Mouse (Mus musculus) kidney, embryonic 16.5 days (tissue): ENCODE measurements around the gene Pnmal2. TPM values are rescaled to one million over a fixed set of nuclear protein-coding genes. Genes with fewer than 3 reads are reported as not detected.

Source experiments
- ATAC-seq: fragments of 200-750 bp; cut with Nextera tagmentation; 2 replicates; pipeline ENCODE4 v1.8.0; 2017; ENCODE audit warnings: moderate TSS enrichment; ENCODE audit not compliant: low FRiP score, low TSS enrichment
- H3K27ac ChIP-seq: fragments of 300-500 bp; sonication (generic); 2 replicates; pipeline ENCODE4 v1.5.1; 2014; ENCODE audit warnings: low read length
- H3K27me3 ChIP-seq: fragments of 300-500 bp; sonication (generic); 2 replicates; pipeline ENCODE4 v1.6.1; 2014; ENCODE audit warnings: low read length, control low read depth, mixed read lengths; ENCODE audit not compliant: insufficient read depth
- H3K36me3 ChIP-seq: fragments of 300-500 bp; sonication (generic); 2 replicates; pipeline ENCODE4 v1.6.1; 2014; ENCODE audit warnings: low read length, control low read depth, mixed read lengths; ENCODE audit not compliant: insufficient read depth
- H3K4me1 ChIP-seq: fragments of 300-500 bp; sonication (generic); 2 replicates; pipeline ENCODE4 v1.6.1; 2014; ENCODE audit warnings: low read length, control low read depth, mixed read lengths; ENCODE audit not compliant: insufficient read depth
- H3K4me2 ChIP-seq: fragments of 300-500 bp; sonication (generic); replicated peaks from 2 replicates; pipeline ENCODE4 v1.6.1; 2014; ENCODE audit warnings: low read depth, low read length
- H3K4me3 ChIP-seq: fragments of 300-500 bp; sonication (generic); 2 replicates; pipeline ENCODE4 v1.5.1; 2014; ENCODE audit warnings: mild to moderate bottlenecking, low read length
- H3K9ac ChIP-seq: fragments of 300-500 bp; sonication (generic); replicated peaks from 2 replicates; pipeline ENCODE4 v1.6.1; 2014; ENCODE audit warnings: low read length
- H3K9me3 ChIP-seq: fragments of 300-500 bp; sonication (generic); 2 replicates; pipeline ENCODE4 v1.6.1; 2016; ENCODE audit warnings: low read length, control low read depth
- WGBS: fragments of 180-500 bp; shearing (Covaris S2); extraction: QIAGEN DNeasy Blood & Tissue Kit; methylation state at CpG from one replicate; pipeline ENCODE4 v1.1.7; 2014; 5-methylcytosine and 5-hydroxymethylcytosine counted together
- polyA plus RNA-seq: library from polyadenylated mRNA; unstranded; fragments of >200 nt; fragmentation: Nextera tagmentation; extraction: Ambion mirVana; gene quantifications from 2 replicates; pipeline ENCODE4 v1.2.1, GENCODE M21; 2015

Pnmal2 gene
- polyA plus RNA-seq, 1 experiment from 2014 or later = 7.4 TPM

GRCm38 (mm10) chr7:16992451-16992807, 47.9 kb downstream of the Pnmal2 start, which contains the start of gene Ccdc8:
Gene Ccdc8 (plus strand): TSS chr7:16992708.
- 90% methylated on average over 5 of the region's 5 CpGs for WGBS
- H3K9ac ChIP-seq = peak within 1 kb of the TSS; percentile 53
- H3K4me1 ChIP-seq = peaks cover 53% of the 10 kb centered on the region
- peak within 1 kb of the TSS; percentile 81 for H3K4me2 ChIP-seq
- no peaks in the 10 kb centered on the region for H3K9me3 ChIP-seq
- peak within 1 kb of the TSS; percentile 98 for H3K27ac ChIP-seq
- H3K36me3 ChIP-seq = peaks cover 5% of the 10 kb centered on the region; the same call in 1 of the 2 replicates
- no peaks in the 10 kb centered on the region for H3K27me3 ChIP-seq
- no peak for ATAC-seq
- peak within 1 kb of the TSS; percentile 84 for H3K4me3 ChIP-seq

DNA sequence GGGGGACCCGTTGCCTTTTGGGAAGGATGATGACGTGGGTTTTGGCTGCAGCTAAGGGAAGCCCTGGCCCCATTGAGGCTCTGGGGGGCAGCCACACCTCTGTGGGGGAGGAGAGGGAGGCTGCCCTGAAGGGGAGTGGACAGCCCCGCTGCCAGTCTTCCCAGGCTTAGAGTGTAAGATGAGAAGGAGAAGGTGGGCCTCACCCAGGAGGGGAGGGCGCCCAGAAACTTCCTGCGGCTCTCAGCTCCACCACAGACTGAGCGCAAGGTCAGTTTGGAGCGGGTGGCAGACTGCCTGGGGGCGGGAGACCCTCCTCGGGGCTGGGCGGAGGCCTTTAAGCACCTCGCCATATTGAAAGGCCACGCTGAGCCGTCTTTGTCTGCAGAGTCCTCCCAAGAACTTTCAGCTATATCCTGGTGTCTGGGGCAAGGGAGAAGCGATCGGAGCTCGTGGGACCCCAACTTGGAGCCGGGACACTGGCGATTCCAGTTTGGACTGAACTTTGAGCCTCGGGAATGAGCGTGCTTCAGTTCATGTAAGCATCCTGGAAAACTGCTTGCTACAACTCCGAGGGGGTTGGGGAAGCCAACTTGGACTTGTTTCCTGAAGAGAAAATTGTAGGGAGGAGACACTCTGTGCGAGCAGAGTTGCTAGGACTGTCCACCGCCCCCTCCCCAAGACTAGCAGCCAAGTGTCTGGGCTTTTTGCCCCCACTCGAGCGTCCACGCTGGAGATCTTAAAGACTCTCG, 49.3 kb downstream of the Pnmal2 start:
- peaks cover 51% of the 10 kb centered on the region for H3K4me1 ChIP-seq
- H3K4me2 ChIP-seq = peak overlapping the region; percentile 81
- WGBS = under 1% methylated on average over 27 of the region's 27 CpGs
- H3K27me3 ChIP-seq = no peaks in the 10 kb centered on the region
- no peaks in the 10 kb centered on the region for H3K9me3 ChIP-seq
- ATAC-seq = peak; percentile 94
- H3K9ac ChIP-seq = peak overlapping the region; percentile 86
- peak overlapping the region; percentile 84 for H3K4me3 ChIP-seq
- peak overlapping the region; percentile 92 for H3K27ac ChIP-seq
- H3K36me3 ChIP-seq = peaks cover 15% of the 10 kb centered on the region

DNA sequence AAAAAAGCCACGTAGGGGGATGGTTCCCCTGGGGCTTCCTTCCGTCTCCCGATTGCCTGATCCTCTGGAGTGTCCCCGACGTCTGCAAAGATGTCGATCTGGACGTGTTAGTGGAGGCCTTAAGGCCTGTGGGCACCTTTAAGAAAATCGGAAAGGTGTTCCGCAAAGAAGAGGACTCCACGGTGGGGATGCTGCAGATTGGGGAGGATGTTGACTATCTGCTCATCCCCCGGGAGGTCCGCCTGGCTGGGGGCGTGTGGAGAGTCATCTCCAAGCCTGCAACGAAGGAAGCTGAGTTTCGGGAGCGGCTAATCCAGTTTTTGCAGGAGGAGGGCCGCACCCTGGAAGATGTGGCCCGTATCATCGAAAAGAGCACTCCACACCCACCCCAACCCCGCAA, 49.9 kb downstream of the Pnmal2 start:
- peak overlapping the region; percentile 86 for H3K9ac ChIP-seq
- peaks cover 51% of the 10 kb centered on the region for H3K4me1 ChIP-seq
- H3K4me3 ChIP-seq = peak overlapping the region; percentile 84
- under 1% methylated on average over 20 of the region's 20 CpGs for WGBS
- no peaks in the 10 kb centered on the region for H3K9me3 ChIP-seq
- ATAC-seq = no peak
- peaks cover 15% of the 10 kb centered on the region for H3K36me3 ChIP-seq
- H3K4me2 ChIP-seq = peak overlapping the region; percentile 81
- peak overlapping the region; percentile 92 for H3K27ac ChIP-seq
- H3K27me3 ChIP-seq = no peaks in the 10 kb centered on the region

DNA sequence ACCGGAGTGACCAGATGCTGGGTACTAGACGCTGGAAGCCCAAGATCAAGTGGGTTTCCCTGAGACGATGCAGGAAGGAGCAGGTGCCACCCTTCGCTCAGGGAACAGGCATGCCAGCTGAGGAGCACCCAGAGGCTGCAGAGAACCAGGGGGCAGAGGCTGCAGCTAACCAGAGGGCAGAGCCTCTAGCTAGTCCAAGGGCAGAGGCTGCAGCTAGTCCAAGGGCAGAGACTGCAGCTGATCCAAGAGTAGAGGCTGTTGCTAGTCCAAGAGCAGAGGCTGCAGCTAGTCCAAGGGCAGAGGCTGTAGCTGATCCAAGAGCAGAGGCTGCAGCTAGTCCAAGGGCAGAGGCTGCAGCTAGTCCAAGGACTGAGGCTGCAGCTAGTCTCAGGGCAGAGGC, 50.9 kb downstream of the Pnmal2 start:
- peaks cover 43% of the 10 kb centered on the region for H3K4me1 ChIP-seq
- peak overlapping the region; percentile 81 for H3K4me2 ChIP-seq
- H3K27ac ChIP-seq = peak overlapping the region; percentile 1; the same call in 1 of the 2 replicates
- no peaks in the 10 kb centered on the region for H3K27me3 ChIP-seq
- H3K36me3 ChIP-seq = peaks cover 22% of the 10 kb centered on the region
- no peaks in the 10 kb centered on the region for H3K9me3 ChIP-seq
- peak overlapping the region; percentile 86 for H3K9ac ChIP-seq
- WGBS = 63% methylated on average over 4 of the region's 4 CpGs
- ATAC-seq = no peak
- H3K4me3 ChIP-seq = peak overlapping the region; percentile 84

Other genes with a start within 250 kb of the Pnmal2 start
- gene Ceacam9, start 222.8 kb upstream of the Pnmal2 start, polyA plus RNA-seq = not detected in 2 replicates
- 269 and 282 TPM in 2 replicates for gene Ap2s1, start 206.3 kb upstream of the Pnmal2 start, polyA plus RNA-seq
- 49.2 and 51.0 TPM in 2 replicates for gene Slc1a5, start 163.3 kb upstream of the Pnmal2 start, polyA plus RNA-seq
- gene Strn4, start 128.8 kb upstream of the Pnmal2 start, polyA plus RNA-seq = 98.4 and 111 TPM in 2 replicates
- gene Fkrp, start 128.0 kb upstream of the Pnmal2 start, polyA plus RNA-seq = 36.3 and 36.6 TPM in 2 replicates
- gene Prkd2, start 101.8 kb upstream of the Pnmal2 start, polyA plus RNA-seq = 16.2 and 17.8 TPM in 2 replicates
- gene Dact3, start 69.4 kb upstream of the Pnmal2 start, polyA plus RNA-seq = 2.0 and 2.1 TPM in 2 replicates
- gene Gng8, start 52.9 kb upstream of the Pnmal2 start, polyA plus RNA-seq = 7.7 and 10.5 TPM in 2 replicates
- gene Ptgir, start 38.2 kb upstream of the Pnmal2 start, polyA plus RNA-seq = 1.9 and 2.6 TPM in 2 replicates
- gene Calm3, start 20.6 kb upstream of the Pnmal2 start, polyA plus RNA-seq = 145 and 154 TPM in 2 replicates
- 0.62 and 0.65 TPM in 2 replicates for gene Pnmal1, start 15.0 kb downstream of the Pnmal2 start, polyA plus RNA-seq
- gene Gm42372, start 38.4 kb downstream of the Pnmal2 start, polyA plus RNA-seq = 0.20 and 0.26 TPM in 2 replicates
- gene Ccdc8, start 48.0 kb downstream of the Pnmal2 start, polyA plus RNA-seq = 49.6 and 53.8 TPM in 2 replicates
- 122 and 125 TPM in 2 replicates for gene Ppp5c, start 83.2 kb downstream of the Pnmal2 start, polyA plus RNA-seq
- gene Hif3a, start 117.7 kb downstream of the Pnmal2 start, polyA plus RNA-seq = 25.2 and 26.1 TPM in 2 replicates
- 0.19 TPM in 2 replicates for gene Psg16, start 129.4 kb downstream of the Pnmal2 start, polyA plus RNA-seq
- not detected in 2 replicates for gene Ceacam3, start 205.6 kb downstream of the Pnmal2 start, polyA plus RNA-seq